Mouse (Mus musculus) limb, embryonic 12.5 days (tissue): ENCODE measurements around the gene Gm37240. TPM values are rescaled to one million over a fixed set of nuclear protein-coding genes. Genes with fewer than 3 reads are reported as not detected.

ENCODE experiments used
- ATAC-seq: fragments of 200-750 bp; cut with Nextera tagmentation; 2 replicates; pipeline ENCODE4 v1.8.0; 2017; ENCODE audit warnings: low read depth, moderate TSS enrichment; ENCODE audit not compliant: insufficient number of reproducible peaks, insufficient read depth, low FRiP score, low TSS enrichment
- H3K27ac ChIP-seq: fragments of 300-500 bp; sonication (generic); 2 replicates; pipeline ENCODE4 v1.5.1; 2016; ENCODE audit warnings: mild to moderate bottlenecking, moderate library complexity
- H3K27me3 ChIP-seq: fragments of 300-500 bp; sonication (generic); 2 replicates; pipeline ENCODE4 v1.6.1; 2016; ENCODE audit warnings: mild to moderate bottlenecking, moderate library complexity
- H3K36me3 ChIP-seq: fragments of 300-500 bp; sonication (generic); 2 replicates; pipeline ENCODE4 v1.6.1; 2016; ENCODE audit warnings: mild to moderate bottlenecking, moderate library complexity
- H3K4me1 ChIP-seq: fragments of 300-500 bp; sonication (generic); replicated peaks from 2 replicates; pipeline ENCODE4 v1.6.1; 2016
- H3K4me2 ChIP-seq: fragments of 300-500 bp; sonication (generic); 2 replicates; pipeline ENCODE4 v1.6.1; 2016; ENCODE audit warnings: mild to moderate bottlenecking, moderate library complexity
- H3K4me3 ChIP-seq: fragments of 300-500 bp; sonication (generic); replicated peaks from 2 replicates; pipeline ENCODE4 v1.5.1; 2016; ENCODE audit warnings: mild to moderate bottlenecking
- H3K9ac ChIP-seq: fragments of 300-500 bp; sonication (generic); replicated peaks from 2 replicates; pipeline ENCODE4 v1.6.1; 2016; ENCODE audit warnings: mild to moderate bottlenecking, moderate library complexity
- H3K9me3 ChIP-seq: fragments of 300-500 bp; sonication (generic); 2 replicates; pipeline ENCODE4 v1.6.1; 2016; ENCODE audit warnings: mild to moderate bottlenecking, moderate library complexity
- WGBS: fragments of 180-500 bp; shearing (Covaris S2); methylation state at CpG from one replicate; pipeline ENCODE4 v1.1.7; 2016; 5-methylcytosine and 5-hydroxymethylcytosine counted together
- polyA plus RNA-seq: library from polyadenylated mRNA; unstranded; fragments of >200 nt; fragmentation: Nextera tagmentation; extraction: Ambion mirVana; gene quantifications from 2 replicates; pipeline ENCODE4 v1.2.1, GENCODE M21; 2016

Gm37240 gene
- polyA plus RNA-seq, 1 experiment from 2014 or later: 3.4 TPM

DNA sequence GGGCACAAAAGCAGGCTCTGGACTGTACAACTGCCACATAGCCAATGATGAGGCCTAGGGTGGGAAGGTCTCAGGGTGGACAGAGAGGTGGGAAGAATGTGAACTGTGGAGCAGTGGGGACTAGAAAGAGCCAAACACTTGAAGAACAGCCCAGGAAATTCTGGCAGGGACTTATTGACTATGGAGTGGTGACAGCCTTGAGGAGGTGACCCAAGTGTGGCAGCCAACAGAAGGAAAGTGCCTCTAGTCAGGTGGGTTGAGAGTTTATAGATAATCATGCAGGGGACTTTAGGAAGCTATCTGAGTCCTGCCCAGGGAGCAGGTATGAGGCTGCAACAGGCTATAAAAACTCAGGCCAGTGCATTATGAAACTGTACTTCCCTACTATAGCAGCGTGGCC, 369.2 kb downstream of the Gm37240 start:
- no peak overlapping the region for H3K4me3 ChIP-seq
- WGBS: 73% methylated on average over 1 of the region's 1 CpGs
- no peaks in the 10 kb centered on the region for H3K9me3 ChIP-seq
- no peak for ATAC-seq
- H3K36me3 ChIP-seq: no peaks in the 10 kb centered on the region
- H3K27me3 ChIP-seq: no peaks in the 10 kb centered on the region; the same call in 1 of the 2 replicates
- H3K9ac ChIP-seq: no peak overlapping the region
- H3K4me1 ChIP-seq: peaks cover 11% of the 10 kb centered on the region; the same call in 1 of the 2 replicates
- H3K4me2 ChIP-seq: no peak overlapping the region
- no peak overlapping the region for H3K27ac ChIP-seq

DNA sequence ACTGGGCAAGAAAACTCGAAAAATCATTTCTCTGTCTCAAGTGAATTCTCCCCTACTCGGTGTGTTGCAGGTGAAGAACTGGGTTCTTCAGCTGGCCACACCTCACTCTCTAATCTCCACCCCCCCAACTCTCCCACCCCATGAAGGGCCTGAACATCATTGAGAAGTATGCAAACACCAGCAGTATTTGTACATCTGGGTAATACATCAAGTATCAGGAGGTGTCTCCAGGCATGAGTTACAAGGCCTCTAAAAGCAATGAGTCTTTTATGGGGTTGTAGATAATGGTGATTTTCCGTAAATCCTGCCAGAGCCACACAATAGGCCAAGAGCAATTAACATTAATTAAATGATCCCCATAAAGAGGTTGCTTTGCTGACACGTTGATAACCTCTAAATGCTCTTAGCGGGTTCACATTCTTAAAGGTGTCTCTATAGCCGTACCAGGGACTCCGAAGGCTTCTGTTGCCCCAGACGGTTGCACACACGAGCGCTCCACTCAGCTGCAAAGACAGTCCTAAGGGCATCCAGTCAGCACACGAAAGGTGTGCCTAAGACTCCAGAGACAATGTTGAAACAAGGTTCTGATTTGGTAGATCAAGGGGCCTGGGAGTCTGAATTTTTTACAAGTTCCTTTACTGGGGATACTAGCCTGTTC, 370.4 kb downstream of the Gm37240 start:
- Histone ChIP-seq H3K9me3 (no peaks in the 10 kb centered on the region), H3K27ac (no peak overlapping the region), H3K4me2 (no peak overlapping the region), H3K4me3 (no peak overlapping the region), H3K9ac (no peak overlapping the region), H3K27me3 (no peaks in the 10 kb centered on the region), H3K36me3 (no peaks in the 10 kb centered on the region), H3K4me1 (peaks cover 11% of the 10 kb centered on the region; the same call in 1 of the 2 replicates)
- no peak for ATAC-seq
- WGBS: 37% methylated on average over 11 of the region's 11 CpGs

DNA sequence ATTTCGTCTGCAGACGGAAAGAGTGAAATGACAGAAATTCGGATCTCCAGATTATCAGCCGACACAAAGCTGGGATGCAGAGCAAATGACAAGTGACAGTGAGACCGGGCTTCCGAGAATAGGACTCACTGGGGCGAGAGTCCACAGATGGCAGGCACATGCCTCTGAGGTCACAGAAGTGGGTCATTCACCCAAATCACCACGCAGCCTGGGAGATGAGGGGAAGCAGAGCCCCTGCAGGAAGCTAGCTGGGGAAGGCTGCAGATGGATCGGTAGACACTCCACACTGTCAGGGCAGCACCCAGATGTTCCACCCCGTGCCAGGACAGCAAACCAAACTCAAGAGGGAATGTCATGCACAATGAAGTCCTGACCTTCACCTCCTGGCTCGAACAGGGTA, 372.6 kb downstream of the Gm37240 start:
- Histone ChIP-seq H3K36me3 (no peaks in the 10 kb centered on the region), H3K9ac (no peak overlapping the region), H3K27ac (no peak overlapping the region), H3K9me3 (no peaks in the 10 kb centered on the region), H3K4me1 (peaks cover 11% of the 10 kb centered on the region; the same call in 1 of the 2 replicates), H3K4me2 (no peak overlapping the region), H3K27me3 (no peaks in the 10 kb centered on the region), H3K4me3 (no peak overlapping the region)
- 76% methylated on average over 11 of the region's 11 CpGs for WGBS
- ATAC-seq: no peak

DNA sequence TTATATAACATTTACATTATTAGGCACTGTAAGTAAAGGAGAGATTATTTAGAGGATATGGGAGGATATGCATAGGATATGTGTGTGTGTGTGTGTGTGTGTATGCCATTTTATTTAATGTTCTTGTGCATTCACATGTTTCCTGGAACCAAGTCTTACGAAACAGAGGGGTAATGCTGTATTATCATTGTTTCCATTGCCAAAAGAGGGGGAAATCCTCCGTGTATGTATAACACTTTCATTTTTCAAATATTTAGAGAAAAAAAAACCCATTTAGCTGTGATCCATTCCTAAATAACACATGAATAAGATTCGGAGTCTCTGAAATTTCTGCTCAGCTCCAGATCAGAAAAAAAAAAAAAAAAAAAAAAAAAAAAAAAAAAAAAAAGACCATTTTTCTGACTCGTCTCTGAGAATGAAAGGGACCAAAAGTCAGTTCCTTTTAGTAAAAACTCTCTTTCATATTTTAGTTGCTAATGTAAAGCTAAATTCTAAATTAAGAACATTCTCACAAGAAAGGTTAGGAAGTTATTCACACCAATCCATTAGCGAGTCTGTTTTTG, 378.5 kb downstream of the Gm37240 start:
- no peaks in the 10 kb centered on the region for H3K4me1 ChIP-seq
- ATAC-seq: no peak
- no peak overlapping the region for H3K4me3 ChIP-seq
- H3K4me2 ChIP-seq: no peak overlapping the region
- no peaks in the 10 kb centered on the region for H3K27me3 ChIP-seq
- no peak overlapping the region for H3K9ac ChIP-seq
- no peak overlapping the region for H3K27ac ChIP-seq
- 90% methylated on average over 5 of the region's 5 CpGs for WGBS
- no peaks in the 10 kb centered on the region for H3K9me3 ChIP-seq
- no peaks in the 10 kb centered on the region for H3K36me3 ChIP-seq

DNA sequence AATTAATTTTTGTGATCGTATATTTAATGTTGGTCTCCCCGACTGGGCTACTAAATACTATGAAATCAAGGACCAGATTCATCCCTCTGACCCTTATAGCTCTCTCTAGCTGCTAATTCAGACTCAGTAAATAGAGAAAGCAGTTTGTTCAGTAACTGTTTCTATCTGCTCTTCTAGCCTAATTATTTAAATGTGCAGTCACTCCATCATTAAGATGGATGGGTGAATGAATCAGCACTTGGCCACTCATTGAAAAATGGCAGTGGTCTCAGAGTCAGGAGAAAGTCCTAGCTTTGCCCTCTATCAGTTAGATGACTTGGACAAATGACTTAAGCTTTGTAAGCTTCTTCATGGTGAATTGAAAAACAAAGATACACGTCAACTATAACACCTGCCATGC, 387.2 kb downstream of the Gm37240 start:
- H3K4me1 ChIP-seq: 0 out of 2 replicates have a peak, but pooled peaks cover 4% of the 10 kb centered on the region
- no peak overlapping the region for H3K4me2 ChIP-seq
- 79% methylated on average over 3 of the region's 3 CpGs for WGBS
- no peaks in the 10 kb centered on the region for H3K27me3 ChIP-seq
- no peaks in the 10 kb centered on the region for H3K36me3 ChIP-seq
- H3K9ac ChIP-seq: no peak overlapping the region
- no peaks in the 10 kb centered on the region for H3K9me3 ChIP-seq
- ATAC-seq: no peak
- no peak overlapping the region for H3K4me3 ChIP-seq
- H3K27ac ChIP-seq: no peak overlapping the region

DNA sequence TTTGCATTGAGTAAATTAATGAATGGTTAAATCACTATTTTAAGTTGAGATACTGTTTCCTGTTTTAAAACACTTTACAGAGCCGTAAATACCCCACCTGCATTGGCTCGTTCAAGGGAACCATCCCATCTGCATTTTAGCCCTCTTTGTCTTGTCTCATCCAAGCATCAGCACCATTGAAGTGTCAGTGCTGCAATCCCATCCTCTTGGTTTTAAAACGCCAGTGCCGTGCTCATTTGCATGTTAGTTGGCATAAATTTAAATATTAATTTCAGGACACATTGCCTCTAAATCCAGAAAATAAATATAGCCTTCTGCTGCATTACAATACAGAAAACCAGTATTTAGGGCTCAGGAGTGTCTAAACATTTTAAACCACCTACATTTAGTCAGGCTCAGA, 391.2 kb downstream of the Gm37240 start:
- WGBS: 69% methylated on average over 4 of the region's 4 CpGs
- no peak overlapping the region for H3K4me2 ChIP-seq
- H3K4me1 ChIP-seq: 0 out of 2 replicates have a peak, but pooled peaks cover 4% of the 10 kb centered on the region
- no peaks in the 10 kb centered on the region for H3K9me3 ChIP-seq
- no peak overlapping the region for H3K27ac ChIP-seq
- no peak for ATAC-seq
- no peak overlapping the region for H3K9ac ChIP-seq
- H3K4me3 ChIP-seq: no peak overlapping the region
- H3K27me3 ChIP-seq: no peaks in the 10 kb centered on the region
- no peaks in the 10 kb centered on the region for H3K36me3 ChIP-seq

DNA sequence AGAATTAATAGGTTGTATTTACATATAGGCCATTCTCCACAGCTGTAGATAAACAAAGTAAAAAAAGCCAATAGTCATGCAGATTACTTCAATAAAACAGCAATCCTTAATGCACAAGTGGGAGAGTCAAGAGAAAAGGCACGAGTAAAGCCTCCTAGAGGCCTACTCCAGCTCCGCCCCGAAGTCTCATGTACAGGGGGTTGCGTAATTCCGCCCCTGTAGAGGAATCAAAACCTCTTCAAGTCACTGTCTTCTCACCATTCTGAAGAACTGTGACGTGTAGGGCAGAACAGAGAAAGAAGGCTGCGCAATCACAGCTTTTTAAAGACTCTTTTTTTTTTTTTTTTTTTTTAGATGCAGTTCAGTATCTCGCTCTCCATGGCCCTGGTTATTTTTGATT, 393.5 kb downstream of the Gm37240 start:
- no peaks in the 10 kb centered on the region for H3K36me3 ChIP-seq
- H3K27me3 ChIP-seq: no peaks in the 10 kb centered on the region
- H3K4me2 ChIP-seq: no peak overlapping the region
- ATAC-seq: no peak
- H3K4me3 ChIP-seq: no peak overlapping the region
- H3K4me1 ChIP-seq: 0 out of 2 replicates have a peak, but pooled peaks cover 4% of the 10 kb centered on the region
- no peak overlapping the region for H3K9ac ChIP-seq
- H3K9me3 ChIP-seq: no peaks in the 10 kb centered on the region
- 88% methylated on average over 8 of the region's 8 CpGs for WGBS
- no peak overlapping the region for H3K27ac ChIP-seq

DNA sequence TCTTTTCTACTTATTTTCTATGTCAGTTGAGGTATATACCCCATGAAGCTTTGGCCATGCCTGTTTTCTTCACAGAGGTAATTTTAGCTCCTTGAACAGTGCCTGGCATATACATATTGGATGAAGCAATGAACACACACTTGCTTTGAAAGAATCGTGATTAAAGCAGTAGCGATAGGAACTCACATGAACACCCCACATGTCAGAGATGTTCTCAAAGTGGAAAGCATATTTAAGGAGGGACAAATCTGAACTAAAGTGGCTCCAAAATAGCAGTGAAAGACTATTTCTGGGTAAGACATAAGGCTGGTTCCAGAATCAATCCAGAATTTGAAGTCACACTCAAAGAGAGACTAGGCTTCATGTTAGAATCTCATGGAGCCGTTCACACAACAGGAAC, 397.1 kb downstream of the Gm37240 start:
- Histone ChIP-seq H3K4me2 (no peak overlapping the region), H3K4me3 (no peak overlapping the region), H3K9ac (no peak overlapping the region), H3K27ac (no peak overlapping the region), H3K27me3 (no peaks in the 10 kb centered on the region), H3K9me3 (no peaks in the 10 kb centered on the region), H3K4me1 (no peaks in the 10 kb centered on the region), H3K36me3 (no peaks in the 10 kb centered on the region)
- WGBS: 87% methylated on average over 3 of the region's 3 CpGs
- no peak for ATAC-seq

DNA sequence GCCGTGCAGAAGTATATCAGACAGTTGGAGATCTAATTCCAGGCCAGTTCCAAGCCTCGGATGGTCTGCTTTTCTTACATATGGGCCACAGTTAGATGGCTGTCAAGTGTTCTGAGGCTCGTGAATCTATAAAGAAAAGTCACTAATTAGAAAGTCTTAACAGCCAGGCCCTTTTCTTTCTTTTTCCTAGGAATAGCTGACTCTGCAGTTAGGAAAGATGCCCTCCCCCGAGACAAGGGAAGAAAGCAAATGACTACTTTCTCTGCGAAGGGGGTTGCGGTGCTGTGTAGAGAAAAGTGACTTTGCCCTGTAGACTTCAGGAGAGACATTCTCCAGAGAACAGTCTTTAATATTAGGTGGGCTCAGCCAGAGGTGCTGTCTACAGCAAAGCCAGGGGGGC, 399.9 kb downstream of the Gm37240 start:
- Histone ChIP-seq H3K4me2 (no peak overlapping the region), H3K4me3 (no peak overlapping the region), H3K4me1 (no peaks in the 10 kb centered on the region), H3K9me3 (no peaks in the 10 kb centered on the region), H3K9ac (no peak overlapping the region), H3K27me3 (no peaks in the 10 kb centered on the region), H3K27ac (no peak overlapping the region), H3K36me3 (no peaks in the 10 kb centered on the region)
- 68% methylated on average over 6 of the region's 6 CpGs for WGBS
- no peak for ATAC-seq

DNA sequence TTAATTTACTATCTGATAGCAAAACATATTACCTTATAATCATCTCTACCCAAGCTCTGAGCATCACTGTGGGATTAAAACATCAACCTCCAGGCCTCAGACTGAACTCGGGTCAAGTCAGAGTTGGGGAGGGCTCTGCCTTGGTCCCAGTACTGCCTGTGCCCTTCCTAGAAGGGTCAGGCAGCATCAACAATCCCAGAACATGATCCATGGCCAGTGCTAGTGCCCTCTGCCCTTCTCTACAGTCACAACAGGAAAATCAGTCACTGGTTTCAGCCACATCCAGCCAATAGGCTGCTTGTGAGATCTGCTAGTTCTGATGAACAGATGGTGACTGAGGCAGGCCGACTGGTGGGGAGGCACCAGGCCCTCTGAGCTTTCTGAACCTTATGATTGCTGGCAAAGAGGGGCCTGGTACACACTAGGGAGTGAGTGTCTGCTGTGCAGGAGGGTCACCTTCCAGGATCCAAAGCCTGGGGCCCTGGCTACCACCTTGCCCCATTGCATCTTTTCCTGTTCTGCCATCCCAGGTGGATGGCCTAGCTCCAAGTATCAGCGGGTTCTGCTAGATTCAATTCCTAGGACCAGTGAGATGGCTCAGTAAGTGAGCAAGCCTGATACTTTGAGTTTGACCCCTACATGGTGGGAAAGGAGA, 401.7 kb downstream of the Gm37240 start:
- Histone ChIP-seq H3K27me3 (no peaks in the 10 kb centered on the region), H3K9ac (no peak overlapping the region), H3K9me3 (peaks cover 3% of the 10 kb centered on the region; the same call in 1 of the 2 replicates), H3K4me3 (no peak overlapping the region), H3K4me2 (no peak overlapping the region), H3K36me3 (no peaks in the 10 kb centered on the region), H3K27ac (no peak overlapping the region), H3K4me1 (no peaks in the 10 kb centered on the region)
- WGBS: 51% methylated on average over 3 of the region's 3 CpGs
- no peak for ATAC-seq

DNA sequence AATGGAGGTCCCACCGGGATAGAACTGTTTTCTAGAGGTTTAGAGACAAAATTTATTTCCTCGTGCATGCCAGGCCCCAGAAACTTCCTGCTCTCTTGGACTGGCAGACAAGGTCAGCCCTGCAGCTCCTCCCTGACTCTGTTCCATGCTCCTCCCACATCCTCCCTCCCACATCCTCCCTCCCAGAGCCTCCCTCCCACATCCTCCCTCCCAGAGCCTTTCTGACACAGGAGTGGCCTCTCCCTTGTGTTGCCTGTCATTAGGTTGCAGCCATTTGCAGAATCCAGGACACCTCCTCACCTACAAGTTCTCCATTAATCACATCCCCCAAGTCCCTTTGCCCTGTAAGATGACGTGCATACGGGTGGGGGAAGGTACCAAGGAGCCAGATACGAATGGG, 404.7 kb downstream of the Gm37240 start:
- Histone ChIP-seq H3K9me3 (peaks cover 5% of the 10 kb centered on the region; the same call in 1 of the 2 replicates), H3K4me2 (no peak overlapping the region), H3K36me3 (no peaks in the 10 kb centered on the region), H3K4me3 (no peak overlapping the region), H3K27ac (no peak overlapping the region), H3K4me1 (no peaks in the 10 kb centered on the region), H3K9ac (no peak overlapping the region), H3K27me3 (no peaks in the 10 kb centered on the region)
- 34% methylated on average over 5 of the region's 5 CpGs for WGBS
- no peak for ATAC-seq
